Mouse (Mus musculus): ENCODE measurements around the gene Tmem132b.
A peak's percentile ranks its signal among the peaks of the same experiment; 100 is the strongest.

Gene Tmem132b

DNA sequence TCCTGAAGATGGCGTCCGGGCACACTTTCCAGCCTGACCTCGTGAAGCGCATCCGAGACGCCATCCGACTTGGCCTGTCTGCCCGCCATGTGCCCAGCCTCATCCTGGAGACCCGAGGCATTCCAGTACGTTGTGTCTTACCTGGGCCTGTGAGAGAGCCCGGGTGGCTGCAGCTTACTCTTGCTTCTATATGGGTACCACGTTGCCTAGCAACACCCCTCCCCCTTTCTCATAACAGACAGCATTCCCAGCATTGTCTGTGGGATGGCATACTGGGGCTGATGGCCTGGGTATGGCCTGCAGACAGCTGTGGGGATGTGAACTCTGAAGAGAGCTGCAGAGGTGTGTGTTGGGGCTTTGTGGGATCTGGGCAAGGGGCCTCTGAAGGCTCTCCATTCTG, 16.6 kb upstream of the Tmem132b start:
- no peak for DNase-seq (ENCODE audit: extremely low read depth, low read depth)

DNA sequence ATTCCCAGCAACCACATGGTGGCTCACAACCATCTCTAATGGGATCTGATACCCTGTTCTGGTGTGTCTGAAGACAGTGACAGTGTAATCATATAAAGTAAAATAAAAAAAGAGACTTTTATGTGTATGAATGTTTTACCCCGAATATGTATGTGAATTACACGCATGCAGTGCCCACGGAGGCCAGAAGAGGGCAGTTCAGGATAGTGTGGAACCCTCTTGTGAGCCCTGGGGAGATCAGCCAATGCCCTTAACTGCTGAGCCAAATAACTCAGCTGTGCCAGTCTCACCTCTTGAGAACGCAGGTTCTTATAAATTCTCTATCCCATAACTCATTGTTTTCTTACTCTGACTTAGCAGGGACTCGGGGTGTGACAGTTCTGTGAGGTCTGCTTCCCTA, 12.9 kb upstream of the Tmem132b start:
- no peak for DNase-seq (ENCODE audit: extremely low read depth, low read depth)

DNA sequence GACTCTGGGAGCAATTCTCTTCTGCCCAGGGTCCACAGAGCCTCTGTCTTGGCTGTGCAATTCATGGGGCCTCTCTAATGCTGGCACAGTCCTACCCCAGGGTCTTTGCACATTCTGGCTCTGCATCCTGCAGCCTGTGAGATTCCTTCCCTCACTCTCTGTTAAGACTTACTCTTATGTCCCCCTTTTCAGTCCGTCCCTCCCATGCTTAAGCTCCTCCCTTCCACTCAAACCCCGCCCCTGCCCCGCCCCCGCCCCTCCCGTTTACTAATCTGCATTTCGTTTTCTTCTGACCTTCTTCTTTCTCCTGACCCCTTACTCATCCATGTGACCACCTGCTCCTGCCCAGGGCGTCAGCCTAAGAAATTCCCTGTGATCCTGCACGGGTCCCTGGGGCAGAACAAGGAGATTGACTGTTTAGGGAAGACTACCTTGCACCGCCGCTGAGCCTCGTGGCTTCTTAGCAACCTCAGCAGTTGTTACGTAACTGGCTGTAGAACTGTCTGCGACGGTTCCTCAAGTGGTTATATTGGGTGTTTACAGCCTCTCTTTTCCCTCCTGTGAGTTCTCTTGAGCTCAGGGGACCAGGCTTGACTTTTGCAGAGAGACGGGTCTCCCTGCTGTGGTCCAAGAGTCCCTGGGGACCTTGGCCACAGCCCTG, 10.5 kb upstream of the Tmem132b start:
- DNase-seq (ENCODE audit: extremely low read depth, low read depth) = no peak

DNA sequence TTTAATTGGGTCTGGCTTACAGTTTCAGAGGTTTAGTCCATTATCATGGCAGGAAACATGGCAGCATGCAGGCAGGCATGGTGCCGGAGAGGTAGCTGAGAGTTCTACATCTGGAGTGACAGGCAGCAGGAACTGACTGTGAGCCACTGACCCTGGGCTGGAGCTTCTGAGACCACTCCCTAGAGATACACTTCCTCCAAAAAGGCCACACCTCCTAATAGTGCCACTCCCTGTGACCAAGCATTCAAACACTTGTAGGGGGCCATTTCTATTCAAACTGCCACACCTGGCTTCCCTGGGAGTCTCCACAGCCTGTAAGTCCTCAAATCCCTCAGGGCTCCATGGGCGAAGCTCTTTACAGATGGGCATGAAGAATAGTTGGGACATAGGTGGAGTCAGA, 8.2 kb upstream of the Tmem132b start:
- DNase-seq (ENCODE audit: extremely low read depth, low read depth) = peak; percentile 11

DNA sequence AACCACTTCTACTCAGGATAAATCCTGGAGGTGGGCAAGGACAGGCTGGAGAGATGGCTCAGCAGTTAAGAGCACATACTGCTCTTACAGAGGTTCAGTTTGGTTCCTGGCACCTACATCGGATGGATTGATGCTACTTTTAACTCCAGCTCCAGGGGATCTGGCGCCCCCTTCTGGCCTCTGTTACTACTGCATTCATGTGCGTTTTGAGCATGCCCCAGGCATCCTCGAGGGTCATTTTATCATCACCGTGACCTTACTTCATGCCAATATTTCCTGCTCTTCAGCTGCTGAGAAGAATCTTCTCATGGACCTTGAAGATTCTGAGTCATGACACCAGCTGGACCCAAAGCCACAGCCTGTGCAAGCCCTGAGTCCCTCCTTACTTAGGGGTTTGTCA, 6.1 kb upstream of the Tmem132b start:
- no peak for DNase-seq (ENCODE audit: extremely low read depth, low read depth)

DNA sequence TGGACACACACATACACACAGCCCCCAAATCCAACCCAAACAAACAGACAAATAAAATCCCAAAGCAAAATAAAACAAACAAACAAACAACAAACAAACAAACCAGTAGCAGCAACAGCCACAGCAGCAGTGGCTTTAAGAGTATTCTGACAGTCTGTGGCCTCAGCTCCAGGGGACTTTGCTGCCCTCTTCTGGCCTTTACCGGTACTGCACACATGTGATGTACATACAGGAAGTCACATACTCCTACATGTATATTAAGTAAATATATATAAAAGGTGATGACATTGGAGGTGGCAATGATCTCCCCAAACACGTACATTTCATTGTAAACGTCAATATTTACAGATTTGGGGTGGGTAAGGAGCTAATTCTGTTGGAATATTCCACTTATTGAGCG, 5.1 kb upstream of the Tmem132b start:
- DNase-seq (ENCODE audit: extremely low read depth, low read depth) = peak; percentile 32

DNA sequence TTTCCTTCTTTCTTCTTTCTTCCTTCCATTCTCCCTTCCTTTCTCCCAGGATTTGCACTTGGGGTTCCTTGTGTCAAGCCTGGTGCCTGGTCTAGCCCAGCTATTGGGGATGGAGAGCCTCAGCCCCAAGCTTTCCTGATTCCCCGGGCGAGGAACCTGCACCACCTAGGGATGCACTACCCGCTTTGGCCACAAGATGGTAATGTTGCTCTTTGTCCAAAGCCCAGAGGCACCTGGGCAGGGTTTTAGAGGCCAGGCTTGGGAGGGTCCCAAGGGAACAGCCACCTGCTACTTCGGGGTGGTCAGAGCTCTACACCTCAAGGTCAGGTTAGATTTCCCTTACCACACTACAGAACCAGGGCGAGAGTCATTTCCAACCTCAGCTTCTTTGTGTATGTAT, 2.5 kb upstream of the Tmem132b start:
- no peak for DNase-seq (ENCODE audit: extremely low read depth, low read depth)

DNA sequence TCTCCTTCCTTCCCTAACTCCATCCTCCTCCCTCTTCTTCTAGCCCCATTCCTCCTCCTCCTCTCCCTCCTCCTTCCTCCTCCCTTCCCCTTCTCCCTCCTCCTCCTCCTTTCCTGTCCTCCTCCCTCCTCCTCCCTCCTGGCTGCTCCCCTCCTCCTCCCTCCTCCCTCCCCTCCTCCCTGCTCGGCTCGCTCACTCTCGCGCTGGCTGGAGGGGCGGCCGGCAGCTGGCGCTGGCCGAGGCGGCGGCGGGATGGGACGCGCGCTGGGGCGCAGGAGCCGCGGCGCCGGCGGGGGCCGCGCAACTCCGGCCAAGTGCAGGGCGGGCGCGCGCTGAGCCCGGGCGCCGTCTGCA, 594 bp downstream of the Tmem132b start:
- no peak for DNase-seq (ENCODE audit: extremely low read depth, low read depth)

DNA sequence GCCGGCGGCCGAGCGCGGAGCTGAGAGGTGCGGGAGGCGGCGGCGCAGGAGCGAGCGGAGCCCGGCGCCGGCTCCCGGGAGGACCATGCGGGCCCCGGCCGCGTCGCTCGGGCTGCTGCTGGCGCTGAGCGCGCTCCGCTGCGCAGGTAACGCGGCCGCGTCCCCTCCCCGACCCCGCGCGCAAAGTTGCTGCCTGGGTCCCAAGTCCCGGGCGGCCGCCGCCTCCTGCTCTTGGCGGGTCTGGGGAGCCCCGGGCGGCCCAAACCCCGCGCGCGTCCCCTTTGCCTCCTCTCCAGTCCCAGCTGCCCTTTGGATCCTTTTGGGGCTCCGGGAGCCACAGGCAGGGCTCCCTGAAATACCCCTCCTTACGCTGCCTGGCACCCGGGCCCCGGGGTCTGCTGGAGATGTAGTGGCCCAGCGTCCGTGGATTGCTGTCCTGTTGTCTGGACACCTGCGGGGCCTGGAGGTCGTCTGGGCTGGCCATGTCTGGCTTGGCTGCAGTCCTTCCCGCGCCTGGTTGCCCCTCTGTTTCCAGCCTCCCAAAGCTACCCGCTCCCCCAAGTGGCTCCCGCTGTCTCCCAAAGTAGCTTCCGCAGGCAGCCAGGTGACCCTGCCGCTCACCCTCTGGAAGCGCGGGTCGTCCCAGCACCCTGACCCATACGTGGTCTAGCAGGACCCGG, 1.1 kb downstream of the Tmem132b start:
- DNase-seq (ENCODE audit: extremely low read depth, low read depth) = no peak

DNA sequence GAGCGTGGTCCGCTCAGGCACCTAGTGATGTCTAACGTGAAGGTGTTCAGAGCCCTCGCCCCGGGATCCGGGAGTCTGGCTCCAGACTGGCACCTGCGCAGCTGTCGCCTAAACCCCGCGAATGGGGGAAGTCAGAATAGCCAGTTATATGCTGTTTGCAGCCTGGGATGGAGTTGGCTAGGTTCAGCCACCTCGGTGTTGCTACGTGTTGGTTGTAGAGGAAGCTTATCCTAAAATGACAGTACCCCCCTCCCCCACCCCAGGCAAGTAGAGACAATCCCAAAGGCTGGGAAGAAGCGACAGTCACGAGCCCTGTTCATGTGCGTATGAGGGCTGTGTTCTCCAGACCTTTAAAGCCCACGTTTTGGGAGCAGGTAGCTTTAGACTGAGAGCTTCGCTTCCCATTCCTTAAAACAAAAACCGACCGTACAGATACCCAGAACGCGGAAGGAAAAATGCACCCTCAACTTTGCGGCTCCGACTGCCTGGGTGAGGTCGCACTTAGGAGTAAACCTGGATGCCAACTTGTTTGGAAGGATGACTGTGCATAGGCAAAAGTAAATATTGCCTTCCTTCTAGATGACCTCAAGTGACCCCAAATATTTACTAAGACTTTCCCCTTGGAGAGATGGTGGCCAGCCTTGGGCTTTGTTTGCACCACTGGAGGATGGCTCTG, 1.8 kb downstream of the Tmem132b start:
- no peak for DNase-seq (ENCODE audit: extremely low read depth, low read depth)

DNA sequence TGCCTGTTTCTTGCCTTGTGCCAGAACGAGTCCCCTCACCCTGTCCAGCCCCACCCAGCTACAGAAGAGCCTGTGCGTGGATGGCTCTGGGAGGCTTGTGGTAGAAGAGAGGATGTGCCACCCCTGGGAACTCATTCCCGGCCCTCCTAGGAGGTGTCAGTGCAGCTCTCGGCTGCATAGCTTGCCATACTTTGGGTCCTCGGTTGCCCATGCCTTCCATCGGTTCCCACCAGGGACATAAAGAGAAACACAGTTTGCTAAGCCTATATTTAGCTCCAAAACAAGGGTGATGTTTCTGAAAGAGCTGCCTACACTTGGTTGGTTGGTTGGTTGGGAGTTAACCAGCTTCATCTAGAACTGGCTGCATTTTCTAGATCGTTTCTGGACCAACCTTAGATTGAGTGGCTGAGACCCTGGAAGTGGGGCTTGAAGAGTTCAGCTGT, 2.6 kb downstream of the Tmem132b start:
- no peak for DNase-seq (ENCODE audit: extremely low read depth, low read depth)

DNA sequence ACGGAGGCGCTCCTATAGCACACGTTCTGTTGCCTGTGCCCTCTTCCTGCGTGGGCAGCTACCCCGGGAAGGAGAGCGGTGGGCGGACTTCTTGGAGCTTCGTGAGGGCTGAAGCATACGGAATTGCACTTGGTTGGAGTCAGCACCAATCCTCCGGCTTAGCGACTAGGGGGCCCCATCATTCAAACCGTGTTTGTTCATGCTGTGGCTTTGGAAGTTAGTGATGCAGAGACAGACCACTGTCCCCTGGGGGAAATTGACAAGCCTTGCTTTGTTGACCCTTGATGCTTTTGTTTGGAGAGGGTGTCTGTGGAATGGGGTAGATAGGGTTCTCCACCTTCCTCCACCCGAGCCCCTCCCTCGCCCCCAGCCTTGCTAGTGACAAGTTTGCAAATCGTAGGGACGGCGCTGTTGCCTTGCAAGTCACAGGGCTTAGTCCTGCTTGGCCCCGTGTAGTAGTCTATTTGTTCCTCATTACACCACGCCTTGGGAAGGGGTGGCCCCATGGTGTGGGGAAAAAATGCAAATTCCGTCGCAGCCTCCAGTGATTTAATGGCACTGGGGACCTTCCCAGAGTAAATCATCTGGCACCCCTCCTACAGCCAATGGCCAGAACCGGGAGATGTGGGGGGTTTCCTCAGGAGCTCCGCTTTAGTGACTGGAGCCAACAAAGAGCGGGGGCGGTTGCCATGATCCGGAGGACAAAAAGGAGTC, 3.2 kb downstream of the Tmem132b start:
- no peak for DNase-seq (ENCODE audit: extremely low read depth, low read depth)

DNA sequence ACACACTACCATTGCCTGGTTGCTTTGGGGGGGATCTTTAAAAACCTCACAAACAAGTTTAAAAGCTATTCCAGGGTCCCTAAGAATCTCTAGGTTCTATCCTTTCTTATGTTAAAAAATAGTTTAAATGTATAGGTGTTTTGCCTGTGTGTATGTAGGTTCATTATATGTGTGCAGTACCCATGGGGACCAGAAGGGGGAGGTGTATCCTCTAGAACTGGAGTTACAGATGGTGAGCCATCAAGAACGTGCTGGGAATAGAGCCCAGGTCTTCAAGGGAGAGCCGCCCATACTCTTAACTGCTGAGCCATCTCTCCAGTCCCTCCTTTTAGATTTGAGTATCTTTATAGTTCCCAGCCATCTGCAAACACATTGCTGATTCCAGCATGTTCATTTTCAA, 13.5 kb downstream of the Tmem132b start:
- no peak for DNase-seq (ENCODE audit: extremely low read depth, low read depth)

DNA sequence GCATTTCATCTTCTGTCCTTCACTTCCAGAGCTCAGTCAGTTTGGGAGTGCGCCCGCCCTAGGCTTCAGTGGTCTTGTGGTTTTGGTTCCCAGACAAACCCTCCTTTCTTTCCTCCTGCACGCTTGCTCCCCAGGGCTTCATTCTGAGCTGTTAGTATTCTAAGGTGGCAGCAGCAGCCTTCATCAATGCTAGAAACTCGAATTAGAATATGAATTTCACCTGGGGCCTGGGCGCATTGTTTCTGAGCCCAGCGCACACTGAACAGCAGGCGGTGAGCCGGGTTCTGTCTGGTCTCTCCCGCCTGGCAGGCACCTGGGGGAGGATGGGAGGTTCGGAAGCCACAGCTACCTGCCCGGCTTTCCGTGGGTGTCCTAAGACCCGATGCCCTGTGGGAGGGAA, 14.7 kb downstream of the Tmem132b start:
- no peak for DNase-seq (ENCODE audit: extremely low read depth, low read depth)

DNA sequence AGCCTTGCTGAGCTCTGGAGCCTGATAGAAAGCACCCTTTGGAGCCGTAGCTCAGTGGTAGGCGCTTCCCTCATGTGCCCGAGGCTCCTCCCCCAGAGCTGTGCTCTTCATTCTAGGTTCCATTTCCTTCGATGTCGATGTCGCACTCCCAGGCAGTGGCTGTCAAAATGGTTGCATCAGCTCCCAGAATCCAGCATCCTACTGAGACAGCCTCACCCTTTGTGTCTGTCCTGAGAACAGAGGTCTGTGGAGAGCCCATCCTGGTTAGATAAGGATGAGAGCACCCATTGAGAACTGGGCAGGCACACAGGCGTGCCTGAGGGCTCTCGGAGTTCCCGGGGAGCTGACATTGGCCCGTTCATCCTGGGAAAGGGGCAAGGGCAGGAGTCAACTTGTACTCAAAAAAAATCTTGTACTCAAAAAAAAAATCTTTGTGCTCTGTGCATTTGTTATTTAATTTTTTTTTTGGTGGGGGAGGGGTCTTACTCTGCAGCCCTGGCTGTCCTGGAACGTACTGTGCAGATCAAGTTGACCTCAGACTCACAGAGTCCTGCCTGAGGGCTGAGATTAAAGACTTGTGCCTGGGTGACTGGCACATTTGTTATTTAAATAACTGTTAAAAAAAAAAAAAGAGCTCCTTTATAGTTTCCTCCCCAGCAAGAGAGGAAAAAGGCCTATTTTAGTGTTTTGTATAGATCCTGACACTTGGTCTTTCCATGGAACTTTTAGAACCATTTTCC, 18.3 kb downstream of the Tmem132b start:
- no peak for DNase-seq (ENCODE audit: extremely low read depth, low read depth)

DNA sequence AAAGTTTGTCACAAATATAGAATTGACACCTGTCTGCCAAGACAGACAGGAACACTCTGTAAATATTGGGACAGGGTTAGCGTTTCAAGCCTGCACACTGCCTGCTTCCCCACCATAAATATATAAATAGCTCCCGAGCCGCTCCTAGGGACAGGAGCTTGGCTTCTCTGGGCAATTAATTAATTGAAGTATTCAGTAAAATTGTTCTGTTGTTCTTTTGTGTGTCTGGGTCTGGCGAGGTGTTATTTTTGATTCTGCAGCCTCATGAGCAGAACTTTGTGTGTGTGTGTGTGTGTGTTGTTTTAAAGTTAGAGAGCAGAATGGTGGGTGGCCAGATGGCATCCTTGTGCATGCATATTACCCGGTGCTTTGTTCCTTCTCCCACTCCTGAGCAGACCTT, 24.2 kb downstream of the Tmem132b start:
- DNase-seq (ENCODE audit: extremely low read depth, low read depth) = no peak

DNA sequence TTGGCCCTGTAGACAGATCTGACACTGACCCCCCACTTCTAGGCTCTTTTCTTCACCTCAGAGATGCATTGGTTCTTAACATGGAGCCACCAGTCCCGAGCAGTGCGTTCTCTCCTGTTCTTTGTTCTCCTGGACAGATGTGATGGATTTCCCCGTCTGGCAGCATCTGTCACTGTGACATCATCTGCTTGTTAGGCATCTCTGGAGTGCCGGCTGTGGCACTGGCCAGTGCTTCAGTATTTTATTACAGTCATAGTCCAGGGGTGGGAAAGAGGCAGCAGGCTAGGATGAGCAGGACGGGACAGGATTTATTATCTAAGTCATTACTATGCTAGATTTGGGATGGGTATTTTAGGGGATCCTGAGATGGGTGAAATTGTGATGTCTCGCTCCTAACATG, 31.9 kb downstream of the Tmem132b start:
- DNase-seq (ENCODE audit: extremely low read depth, low read depth) = no peak

DNA sequence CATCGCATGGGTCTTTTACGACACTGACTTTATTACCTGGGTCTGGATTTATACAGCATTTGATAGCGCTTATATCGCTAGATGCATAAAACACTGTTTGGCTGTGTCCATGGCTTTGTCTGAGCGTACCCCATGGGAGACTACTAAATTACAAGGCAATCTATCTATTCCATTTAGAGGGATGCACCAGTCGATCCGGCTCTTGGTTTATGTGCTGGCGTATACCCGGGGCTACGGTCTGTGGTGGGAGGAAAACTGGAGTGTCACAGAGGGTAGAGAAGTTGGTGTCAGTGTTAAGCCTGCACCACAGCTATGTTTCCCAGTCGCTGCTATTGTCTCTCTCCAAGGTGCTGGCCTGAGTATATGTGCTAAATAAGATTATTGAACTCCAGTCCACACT, 34.2 kb downstream of the Tmem132b start:
- DNase-seq (ENCODE audit: extremely low read depth, low read depth) = no peak

DNA sequence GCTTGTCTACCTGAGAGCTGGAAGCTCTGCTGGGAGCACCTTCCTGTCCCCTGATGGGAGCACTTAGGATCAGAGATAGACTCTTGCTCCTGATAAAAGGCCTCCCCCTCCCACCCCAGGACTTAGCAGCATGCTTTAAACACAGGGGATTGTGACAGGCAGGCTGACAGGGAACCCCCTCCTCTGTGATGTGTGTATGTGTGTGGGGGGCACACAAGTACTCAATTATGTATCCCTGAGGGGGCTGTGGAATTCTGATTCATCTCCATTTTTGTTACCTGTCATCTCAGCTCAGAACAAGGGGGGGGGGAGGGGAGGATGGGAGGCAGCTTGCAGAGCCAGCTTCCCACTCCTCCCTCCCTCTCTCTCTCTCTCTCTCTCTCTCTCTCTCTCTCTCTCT, 36.9 kb downstream of the Tmem132b start:
- no peak for DNase-seq (ENCODE audit: extremely low read depth, low read depth)

DNA sequence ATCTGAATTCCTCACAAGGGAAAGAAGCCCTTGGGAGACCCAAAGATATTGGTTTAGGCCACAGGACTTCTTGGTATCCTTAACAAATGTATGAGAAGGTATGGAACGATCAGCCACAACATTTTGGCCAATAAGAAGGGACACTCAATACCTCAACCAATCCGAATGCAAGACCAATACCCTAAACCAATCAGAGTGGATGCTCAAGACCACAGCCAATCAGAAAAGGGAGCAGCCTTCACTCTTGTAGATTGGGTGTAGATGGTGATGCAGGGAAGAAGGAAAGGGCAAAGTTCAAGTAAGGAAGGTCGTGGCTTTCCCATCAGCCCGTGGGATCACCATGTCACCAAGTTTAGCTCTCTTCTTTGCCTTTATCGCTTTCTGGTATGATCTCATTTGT, 40.4 kb downstream of the Tmem132b start:
- DNase-seq (ENCODE audit: extremely low read depth, low read depth) = no peak

DNA sequence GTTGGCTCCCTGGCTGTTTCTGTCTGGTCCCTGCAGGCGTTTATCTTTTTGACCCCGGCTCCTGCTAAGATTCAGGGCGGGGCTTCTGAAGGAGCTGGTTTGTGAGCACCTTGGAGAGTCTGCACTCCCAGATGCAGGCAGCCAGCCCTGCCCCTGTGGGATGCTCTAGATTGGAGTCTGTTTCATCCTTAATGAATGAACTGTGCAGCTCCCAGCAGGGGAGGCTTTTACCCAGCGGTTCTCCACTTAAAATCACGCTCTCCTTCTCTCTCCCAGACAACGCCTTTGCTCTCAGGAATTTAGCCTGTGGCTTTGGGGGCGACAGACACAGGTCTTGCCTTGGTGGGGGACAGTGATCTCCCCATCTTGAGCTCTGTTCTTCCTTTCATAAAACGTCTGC, 43.3 kb downstream of the Tmem132b start:
- DNase-seq (ENCODE audit: extremely low read depth, low read depth) = no peak

DNA sequence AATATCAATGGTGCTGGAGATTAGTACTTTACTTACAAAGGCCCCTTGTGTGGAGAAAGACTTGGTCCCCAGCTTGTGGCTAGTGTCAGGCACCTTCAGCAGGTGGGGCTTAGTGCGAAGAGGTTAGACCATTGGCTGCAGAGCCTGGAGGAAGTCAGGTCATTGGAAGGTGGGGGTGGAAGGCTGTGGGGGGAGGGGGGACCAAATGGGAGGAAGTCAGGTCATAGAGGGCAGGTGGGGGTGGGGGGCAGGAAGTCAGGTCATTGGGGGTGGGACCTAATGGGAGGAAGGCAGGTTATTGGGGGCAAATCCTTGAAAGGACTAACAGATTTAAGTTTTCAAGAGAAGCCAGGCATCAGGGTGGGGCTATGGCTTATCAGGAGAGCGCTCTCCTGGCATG, 44.3 kb downstream of the Tmem132b start:
- no peak for DNase-seq (ENCODE audit: extremely low read depth, low read depth)
